Mouse (Mus musculus) embryonic facial prominence, embryonic 10.5 days (tissue): ENCODE data around the gene Rbks. TPM values are rescaled to one million over a fixed set of nuclear protein-coding genes. Genes with fewer than 3 reads are reported as not detected.

Source experiments
- DNase-seq: peaks from one replicate; pipeline ENCODE4 v3.0.0-alpha.2; 2017; ENCODE audit warnings: low spot score
- H3K27ac ChIP-seq: fragments of 300-500 bp; sonication (generic); replicated peaks from 2 replicates; pipeline ENCODE4 v1.5.1; 2016; ENCODE audit warnings: mild to moderate bottlenecking
- H3K27me3 ChIP-seq: fragments of 300-500 bp; sonication (generic); replicated peaks from 2 replicates; pipeline ENCODE4 v1.6.1; 2016; ENCODE audit warnings: low read depth, mild to moderate bottlenecking; ENCODE audit not compliant: poor library complexity, severe bottlenecking
- H3K36me3 ChIP-seq: fragments of 300-500 bp; sonication (generic); replicated peaks from 2 replicates; pipeline ENCODE4 v1.6.1; 2016; ENCODE audit warnings: mild to moderate bottlenecking, moderate library complexity
- H3K4me1 ChIP-seq: fragments of 300-500 bp; sonication (generic); 2 replicates; pipeline ENCODE4 v1.6.1; 2016
- H3K4me3 ChIP-seq: fragments of 300-500 bp; sonication (generic); 2 replicates; pipeline ENCODE4 v1.5.1; 2016; ENCODE audit warnings: mild to moderate bottlenecking, moderate library complexity
- H3K9me3 ChIP-seq: fragments of 300-500 bp; sonication (generic); 2 replicates; pipeline ENCODE4 v1.6.1; 2016; ENCODE audit warnings: mild to moderate bottlenecking
- WGBS: fragments of 180-500 bp; shearing (Covaris S2); methylation state at CpG from one replicate; pipeline ENCODE4 v1.1.7; 2016; 5-methylcytosine and 5-hydroxymethylcytosine counted together
- polyA plus RNA-seq: library from polyadenylated mRNA; unstranded; fragments of >200 nt; fragmentation: Nextera tagmentation; extraction: Ambion mirVana; gene quantifications from 2 replicates; pipeline ENCODE4 v1.2.1, GENCODE M21; 2016

Gene Rbks
- polyA plus RNA-seq: 4.1 and 4.9 TPM in 2 replicates

DNA sequence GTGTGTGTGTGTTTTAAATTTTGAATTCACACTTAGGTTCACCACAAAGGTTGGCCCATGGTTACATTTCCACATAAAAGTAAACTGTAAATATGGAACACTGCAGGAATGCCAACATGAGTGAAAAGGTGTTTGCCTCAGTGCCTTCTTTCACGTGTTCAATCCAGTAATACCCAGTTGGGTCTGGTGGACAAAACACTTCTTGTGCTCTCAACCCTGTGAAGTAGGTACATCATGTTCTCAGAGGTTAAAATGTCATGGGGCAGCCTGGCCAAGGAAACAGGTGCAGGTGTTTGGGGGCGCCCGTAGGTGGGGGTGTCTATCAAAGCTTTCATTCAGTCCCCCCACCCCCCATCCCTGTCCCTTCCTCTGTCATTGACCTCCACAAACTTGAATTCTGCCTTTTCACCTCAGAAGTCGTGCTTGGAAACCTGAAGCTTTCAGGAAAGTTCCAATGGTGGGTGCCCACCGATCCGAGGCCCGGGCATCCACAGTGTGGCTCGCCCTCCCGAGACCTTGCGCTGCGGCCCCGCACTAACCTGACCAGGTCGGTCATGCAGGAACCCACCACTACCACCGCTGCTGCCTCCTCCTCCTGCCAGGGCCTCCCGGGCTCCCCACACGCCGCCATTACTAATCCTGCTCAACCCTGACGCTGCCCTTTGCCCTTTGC, at the start of gene Rbks:
Gene Rbks, minus strand, starts transcription at position 657 of the 673 bp plus-strand sequence.
- no peaks in the 10 kb centered on the region for H3K27me3 ChIP-seq
- WGBS: 6% methylated on average over 18 of the region's 18 CpGs
- no peaks in the 10 kb centered on the region for H3K36me3 ChIP-seq
- H3K9me3 ChIP-seq: no peaks in the 10 kb centered on the region
- H3K4me1 ChIP-seq: peaks cover 11% of the 10 kb centered on the region
- peak within 1 kb of the TSS; percentile 85 for H3K4me3 ChIP-seq
- no peak for DNase-seq
- H3K27ac ChIP-seq: peak within 1 kb of the TSS; percentile 93

DNA sequence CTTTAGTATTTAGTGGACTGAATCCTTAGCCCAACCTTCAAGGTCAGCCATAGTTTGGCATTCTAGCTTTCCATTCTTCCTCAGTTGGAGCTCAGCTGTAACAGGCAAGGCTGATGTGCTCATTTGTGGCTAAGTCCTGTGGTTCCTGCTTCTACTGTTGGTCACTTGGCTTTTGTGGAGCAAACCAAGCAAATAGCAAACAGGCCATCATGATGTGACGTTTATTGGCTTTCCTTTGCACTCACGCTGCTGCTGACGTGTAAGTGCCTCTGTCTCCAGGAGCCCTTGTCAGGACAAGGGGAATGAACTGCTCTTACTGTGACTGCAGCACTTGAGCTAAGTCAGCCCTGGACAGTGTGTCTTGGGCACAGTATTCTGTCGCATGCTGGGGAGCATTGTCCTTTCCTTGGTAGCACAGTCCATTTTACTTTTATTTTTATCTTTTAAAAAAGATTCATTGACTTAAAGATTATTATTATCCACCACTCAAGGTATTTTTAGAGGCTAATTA, 45.1 kb upstream of the Rbks start:
- Histone ChIP-seq H3K36me3 (no peaks in the 10 kb centered on the region), H3K4me1 (0 out of 2 replicates have a peak, but pooled peaks cover 2% of the 10 kb centered on the region), H3K4me3 (no peak overlapping the region), H3K27ac (no peak overlapping the region), H3K9me3 (no peaks in the 10 kb centered on the region), H3K27me3 (no peaks in the 10 kb centered on the region)
- WGBS: 63% methylated on average over 4 of the region's 4 CpGs
- DNase-seq: no peak

DNA sequence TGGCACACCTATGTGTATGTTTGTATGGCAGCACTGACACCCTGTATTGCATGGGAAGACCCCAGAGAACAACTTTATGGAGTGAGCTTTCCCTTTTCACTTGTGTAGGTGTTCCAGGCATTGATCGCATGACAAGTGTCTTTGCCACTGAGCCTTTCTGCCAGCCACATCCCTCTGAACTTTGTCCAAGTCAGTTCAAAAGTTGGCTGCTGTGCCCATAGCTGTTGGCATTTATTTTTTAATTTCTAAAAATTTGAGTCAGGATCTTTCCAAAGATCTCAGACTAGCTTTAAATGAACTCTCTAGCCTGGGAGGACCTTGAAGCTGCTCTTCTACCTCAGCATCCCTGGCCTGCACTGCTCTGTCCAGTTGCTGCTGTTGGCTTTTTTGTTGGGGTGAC, 44.5 kb upstream of the Rbks start:
- 95% methylated on average over 1 of the region's 1 CpGs for WGBS
- H3K9me3 ChIP-seq: no peaks in the 10 kb centered on the region
- no peaks in the 10 kb centered on the region for H3K36me3 ChIP-seq
- H3K4me3 ChIP-seq: no peak overlapping the region
- 0 out of 2 replicates have a peak, but pooled peaks cover 2% of the 10 kb centered on the region for H3K4me1 ChIP-seq
- no peak overlapping the region for H3K27ac ChIP-seq
- no peak for DNase-seq
- H3K27me3 ChIP-seq: no peaks in the 10 kb centered on the region

DNA sequence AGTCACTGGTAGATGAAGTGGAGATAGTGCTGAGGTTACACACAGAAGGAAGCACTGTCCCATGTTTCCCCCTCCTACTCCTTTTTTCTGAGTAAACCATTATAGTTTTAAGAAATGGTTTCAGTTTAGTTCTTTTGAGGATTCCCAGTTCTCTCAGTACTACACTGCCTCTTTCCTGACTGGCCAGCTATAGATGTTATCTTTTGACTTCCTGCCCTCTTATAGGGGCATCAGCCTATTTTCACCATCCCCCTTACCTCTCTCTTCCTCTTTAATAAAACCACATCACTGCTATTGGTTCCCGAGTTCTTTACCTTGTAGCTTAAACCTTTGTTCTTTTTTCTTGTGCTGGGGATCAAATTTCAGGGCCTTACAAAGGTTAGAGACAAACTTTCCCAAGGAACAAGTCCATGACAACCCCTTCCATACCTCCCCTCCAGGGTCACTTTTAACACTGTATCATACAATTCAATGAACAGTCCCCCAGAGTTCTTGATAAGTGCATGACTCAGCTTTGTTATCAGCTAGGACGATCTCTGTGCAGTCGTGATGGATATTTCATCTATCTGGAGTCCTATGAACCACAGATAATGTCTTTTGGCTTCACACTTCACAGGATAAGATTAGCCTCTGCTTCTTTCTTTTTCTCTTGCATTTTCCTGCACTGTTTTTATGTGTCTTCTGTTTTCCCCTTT, 35.4 kb upstream of the Rbks start:
- Histone ChIP-seq H3K9me3 (no peaks in the 10 kb centered on the region), H3K4me1 (peaks cover 6% of the 10 kb centered on the region), H3K4me3 (no peak overlapping the region), H3K27me3 (no peaks in the 10 kb centered on the region), H3K36me3 (no peaks in the 10 kb centered on the region; the same call in 1 of the 2 replicates), H3K27ac (no peak overlapping the region)
- WGBS: 56% methylated on average over 3 of the region's 3 CpGs
- no peak for DNase-seq

DNA sequence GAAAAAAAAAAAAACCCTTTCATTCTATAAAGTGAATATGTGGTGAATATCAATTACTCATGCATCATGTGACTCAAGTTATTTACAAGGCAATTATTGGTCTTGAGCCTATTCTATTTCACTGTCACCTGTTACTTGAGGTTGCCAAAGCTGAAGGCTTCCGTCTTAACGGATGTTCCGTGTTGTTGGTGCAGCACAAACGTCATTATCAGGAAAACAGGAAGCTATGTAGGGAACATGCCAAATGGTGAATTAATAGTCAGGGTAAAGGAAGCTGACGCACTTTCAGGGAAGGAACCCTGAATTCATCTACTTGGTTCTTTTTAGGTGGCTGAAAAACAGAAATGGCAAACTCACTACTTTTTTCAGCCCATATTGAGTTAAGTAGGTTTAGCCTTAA, 30.0 kb upstream of the Rbks start:
- Histone ChIP-seq H3K27ac (no peak overlapping the region), H3K4me3 (no peak overlapping the region), H3K4me1 (peaks cover under 1% of the 10 kb centered on the region; the same call in 1 of the 2 replicates), H3K27me3 (no peaks in the 10 kb centered on the region), H3K9me3 (no peaks in the 10 kb centered on the region), H3K36me3 (no peaks in the 10 kb centered on the region)
- WGBS: 86% methylated on average over 5 of the region's 5 CpGs
- no peak for DNase-seq

DNA sequence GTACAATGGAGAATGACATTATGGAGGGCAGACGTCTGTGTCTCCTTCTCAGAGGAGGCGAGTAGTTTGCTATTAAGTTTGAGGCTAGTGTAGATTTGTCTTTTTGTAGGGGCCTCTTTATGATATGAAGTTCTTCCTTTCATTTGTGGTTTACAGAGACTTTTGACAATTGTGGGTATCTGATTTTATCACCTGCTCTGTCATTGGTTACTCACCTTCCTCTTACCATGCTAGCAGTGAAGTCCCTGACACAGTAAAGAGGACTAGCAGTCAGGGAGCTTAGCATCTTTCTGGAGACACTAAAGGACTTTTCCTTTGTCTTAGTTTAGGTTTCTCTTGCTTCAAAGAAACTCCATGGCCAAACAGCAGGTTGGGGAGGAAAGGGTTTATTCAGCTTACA, 28.5 kb upstream of the Rbks start:
- Histone ChIP-seq H3K4me1 (no peaks in the 10 kb centered on the region), H3K9me3 (no peaks in the 10 kb centered on the region), H3K27ac (no peak overlapping the region), H3K4me3 (no peak overlapping the region), H3K27me3 (no peaks in the 10 kb centered on the region), H3K36me3 (no peaks in the 10 kb centered on the region)
- no peak for DNase-seq
- 87% methylated on average over 2 of the region's 2 CpGs for WGBS

DNA sequence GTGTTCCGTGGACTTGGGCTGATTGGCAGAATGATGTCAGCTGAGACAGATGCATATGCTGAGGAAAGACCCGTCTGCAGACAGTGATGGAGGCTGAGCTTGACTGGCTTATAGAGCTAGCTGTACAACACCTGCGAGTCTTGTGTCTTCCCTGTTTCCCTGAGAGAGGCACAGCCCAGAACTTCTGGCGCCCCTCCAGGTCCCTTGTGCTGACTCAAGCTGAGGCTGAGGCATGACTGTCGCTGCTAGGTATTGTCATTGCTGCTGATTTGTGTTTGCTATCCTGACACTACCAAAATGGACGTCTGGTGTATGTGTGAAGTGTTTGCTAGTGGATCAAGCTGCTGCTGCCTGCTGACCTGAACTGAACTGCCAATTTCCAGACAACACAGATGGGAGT, 27.1 kb upstream of the Rbks start:
- no peak overlapping the region for H3K27ac ChIP-seq
- DNase-seq: no peak
- H3K9me3 ChIP-seq: no peaks in the 10 kb centered on the region
- WGBS: 80% methylated on average over 6 of the region's 6 CpGs
- no peaks in the 10 kb centered on the region for H3K27me3 ChIP-seq
- H3K4me3 ChIP-seq: no peak overlapping the region
- H3K36me3 ChIP-seq: no peaks in the 10 kb centered on the region
- no peaks in the 10 kb centered on the region for H3K4me1 ChIP-seq

DNA sequence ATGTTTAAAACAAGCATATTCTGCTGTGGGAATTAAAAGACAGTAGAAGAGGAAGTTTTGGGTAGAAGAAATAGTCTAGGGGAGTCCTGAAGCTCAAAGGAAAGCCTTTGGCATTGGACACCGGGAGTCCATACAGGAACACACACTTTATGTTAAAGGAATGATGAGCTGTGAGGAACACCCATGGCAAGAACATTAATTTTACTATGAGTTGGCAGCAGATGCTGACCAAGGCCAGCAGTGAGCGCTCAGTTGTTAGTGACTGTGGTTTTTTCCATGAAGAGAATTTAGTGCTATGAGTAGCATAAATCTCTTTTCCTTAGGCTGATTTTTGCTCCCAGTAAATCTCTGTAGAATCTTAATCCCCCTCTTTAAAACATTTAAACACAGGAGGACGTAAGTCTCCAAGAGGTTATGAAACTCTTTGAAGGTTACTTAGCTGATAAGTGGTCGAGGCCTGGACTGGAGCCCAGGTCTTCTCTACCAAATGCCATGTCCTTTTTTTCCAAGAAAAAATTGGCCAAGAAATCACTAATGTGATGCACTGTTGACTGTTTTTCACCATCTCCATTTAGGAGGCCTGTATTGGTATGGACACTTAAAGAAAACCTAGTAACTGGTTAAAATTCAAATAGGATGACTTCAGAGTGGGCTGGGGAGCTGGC, 18.2 kb upstream of the Rbks start:
- Histone ChIP-seq H3K9me3 (no peaks in the 10 kb centered on the region), H3K27ac (no peak overlapping the region), H3K27me3 (no peaks in the 10 kb centered on the region), H3K36me3 (no peaks in the 10 kb centered on the region), H3K4me3 (no peak overlapping the region), H3K4me1 (no peaks in the 10 kb centered on the region)
- WGBS: 89% methylated on average over 4 of the region's 4 CpGs
- no peak for DNase-seq

DNA sequence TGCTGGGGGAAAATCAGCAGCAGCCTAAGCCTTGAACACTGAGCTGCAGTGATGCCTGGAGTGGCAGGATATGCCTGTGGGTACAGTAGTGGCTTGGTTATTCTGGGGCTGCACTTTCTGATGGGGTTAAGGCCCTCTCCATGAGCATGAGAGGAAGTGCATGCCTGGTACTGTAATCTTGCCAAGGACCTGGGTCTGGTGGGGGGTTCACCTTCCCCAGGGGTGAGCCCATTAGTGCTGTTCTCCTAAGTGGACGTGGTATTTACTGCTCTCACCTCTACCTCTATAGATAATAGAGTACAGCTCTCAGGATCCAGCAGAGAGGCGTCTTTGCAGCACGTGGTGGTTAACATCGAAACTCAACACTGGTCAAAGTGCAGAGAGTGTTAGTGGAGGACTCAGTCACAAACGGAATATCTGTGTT, 16.4 kb upstream of the Rbks start:
- Histone ChIP-seq H3K36me3 (peaks cover 10% of the 10 kb centered on the region; the same call in 1 of the 2 replicates), H3K4me1 (no peaks in the 10 kb centered on the region), H3K27me3 (no peaks in the 10 kb centered on the region), H3K4me3 (no peak overlapping the region), H3K27ac (no peak overlapping the region), H3K9me3 (no peaks in the 10 kb centered on the region)
- DNase-seq: no peak
- 77% methylated on average over 5 of the region's 5 CpGs for WGBS

DNA sequence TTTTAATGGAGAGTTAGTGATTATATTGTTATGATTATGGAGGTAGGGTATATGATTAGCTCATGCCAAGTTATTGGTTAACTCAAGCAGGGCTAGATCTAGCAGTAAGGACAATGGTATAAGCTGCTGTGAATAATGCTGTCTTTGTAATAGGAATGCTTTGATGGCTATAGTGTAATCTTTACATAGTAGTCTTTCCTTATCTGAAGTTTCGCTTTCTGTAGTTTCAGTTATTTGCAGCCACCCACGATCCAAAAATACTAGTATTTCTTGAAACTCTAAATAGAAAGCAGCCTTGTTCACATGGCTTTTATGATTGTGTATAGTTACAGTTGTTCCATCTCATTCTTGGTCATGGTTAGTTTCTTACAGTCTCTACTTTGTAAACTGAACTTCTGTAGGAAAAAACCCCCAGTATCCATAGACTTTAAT, 15.9 kb upstream of the Rbks start:
- no peaks in the 10 kb centered on the region for H3K4me1 ChIP-seq
- H3K36me3 ChIP-seq: peaks cover 10% of the 10 kb centered on the region; the same call in 1 of the 2 replicates
- H3K27me3 ChIP-seq: no peaks in the 10 kb centered on the region
- H3K4me3 ChIP-seq: no peak overlapping the region
- 87% methylated on average over 2 of the region's 2 CpGs for WGBS
- no peak for DNase-seq
- no peaks in the 10 kb centered on the region for H3K9me3 ChIP-seq
- no peak overlapping the region for H3K27ac ChIP-seq

DNA sequence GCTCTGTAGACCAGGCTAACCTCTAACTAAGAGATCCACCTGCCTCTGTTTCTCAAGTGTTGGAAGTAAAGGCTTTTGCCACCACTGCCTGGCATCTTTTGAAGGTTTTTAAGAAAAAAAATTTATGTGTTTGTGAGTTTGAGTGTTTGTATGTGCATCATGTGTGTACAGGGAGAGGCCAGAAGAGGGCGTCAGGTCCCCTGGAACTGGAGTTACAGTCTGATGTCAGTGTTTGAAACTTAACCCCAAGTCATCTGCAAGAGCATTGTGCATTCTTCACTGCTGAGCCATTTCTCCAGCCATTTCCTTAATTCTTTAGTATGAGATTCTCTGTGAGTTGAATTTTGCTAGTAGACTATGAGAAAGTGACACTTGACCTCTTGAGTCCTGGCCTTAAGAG, 12.0 kb upstream of the Rbks start:
- Histone ChIP-seq H3K4me3 (no peak overlapping the region), H3K4me1 (no peaks in the 10 kb centered on the region), H3K9me3 (no peaks in the 10 kb centered on the region), H3K36me3 (peaks cover 14% of the 10 kb centered on the region; the same call in 1 of the 2 replicates), H3K27ac (no peak overlapping the region), H3K27me3 (no peaks in the 10 kb centered on the region)
- no peak for DNase-seq
- WGBS: 74% methylated on average over 1 of the region's 1 CpGs

DNA sequence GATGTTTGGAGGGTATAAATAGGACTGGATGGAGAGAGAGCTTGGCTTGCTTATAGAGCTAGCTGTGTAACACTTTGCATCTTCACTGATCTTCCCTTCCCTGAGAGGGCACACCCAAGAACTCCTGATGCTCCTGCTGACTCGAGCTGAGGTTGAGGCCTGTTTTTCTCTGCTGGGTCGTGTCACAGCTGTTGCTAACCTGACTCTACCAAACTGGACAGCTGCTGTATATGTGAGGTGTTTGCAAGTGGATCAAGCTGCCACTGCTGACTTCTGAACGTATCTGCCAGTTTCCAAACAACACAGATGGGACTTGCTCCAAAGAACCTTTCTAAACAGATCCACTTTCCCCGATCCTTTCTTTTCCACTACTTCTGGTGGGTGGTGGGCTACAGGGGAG, 9.4 kb upstream of the Rbks start:
- H3K27me3 ChIP-seq: no peaks in the 10 kb centered on the region
- DNase-seq: no peak
- 85% methylated on average over 4 of the region's 4 CpGs for WGBS
- peaks cover 19% of the 10 kb centered on the region for H3K36me3 ChIP-seq
- no peaks in the 10 kb centered on the region for H3K9me3 ChIP-seq
- no peaks in the 10 kb centered on the region for H3K4me1 ChIP-seq
- H3K27ac ChIP-seq: no peak overlapping the region
- no peak overlapping the region for H3K4me3 ChIP-seq
